Mouse (Mus musculus): ENCODE measurements around the gene Mast4.

The Mast4 gene

DNA sequence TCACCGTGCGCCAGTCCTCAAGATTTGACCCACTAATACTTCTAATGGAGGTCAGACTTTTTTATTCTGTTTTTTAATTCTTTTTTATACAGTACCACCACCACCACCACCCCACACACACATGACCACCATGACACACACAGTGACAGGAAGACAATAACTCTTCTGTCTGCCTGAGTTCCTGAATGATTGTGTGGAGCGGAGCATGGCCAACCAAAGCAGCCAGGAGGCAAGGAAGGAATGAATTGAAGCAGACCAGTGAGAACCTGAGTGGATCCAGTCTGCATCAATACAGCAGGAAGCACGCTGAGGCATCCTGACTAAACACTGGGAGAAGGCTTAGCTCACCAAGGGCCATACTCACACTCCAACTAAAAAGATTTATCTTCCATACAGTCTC lies 219.2 kb downstream of the Mast4 start:
- no peak for DNase-seq

DNA sequence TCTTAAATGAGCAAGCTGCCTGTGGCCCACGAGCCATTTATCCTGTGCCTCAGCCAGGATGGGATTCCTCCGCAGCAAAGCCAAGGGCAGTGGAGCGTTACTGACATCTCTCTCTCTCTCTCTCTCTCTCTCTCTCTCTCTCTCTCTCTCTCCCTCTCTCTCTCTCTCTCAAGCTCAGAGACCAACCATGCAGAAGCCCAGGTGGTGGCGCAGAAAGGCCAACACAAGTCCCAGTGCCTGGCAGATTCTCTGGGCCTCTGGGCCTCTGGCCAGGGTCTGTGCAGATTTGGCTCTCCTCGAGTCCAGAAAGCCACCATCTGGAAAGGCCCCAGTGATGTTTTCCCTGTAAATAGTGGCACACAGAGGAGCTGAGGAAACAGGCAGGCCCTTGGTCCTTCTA lies 220.0 kb downstream of the Mast4 start:
- no peak for DNase-seq

DNA sequence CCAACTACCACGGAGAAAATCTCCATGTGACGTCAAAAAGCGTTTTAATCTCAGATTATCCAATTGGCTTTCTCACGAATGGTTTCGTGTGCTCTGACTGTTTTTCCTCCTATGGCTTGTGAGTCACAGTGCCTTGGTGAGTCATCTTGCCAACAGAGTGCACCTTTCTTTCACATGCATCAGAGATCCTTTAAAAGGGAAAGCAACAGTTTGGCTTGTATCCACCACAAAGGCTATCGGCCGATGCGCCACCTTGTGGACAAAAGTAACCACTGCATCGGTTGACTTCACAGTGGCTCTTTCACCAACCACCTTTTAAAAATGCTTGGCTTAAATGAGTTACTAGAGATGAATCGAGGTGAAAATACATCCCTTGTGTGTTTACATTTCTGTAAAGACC lies 224.4 kb downstream of the Mast4 start:
- DNase-seq, result peak; percentile 49

DNA sequence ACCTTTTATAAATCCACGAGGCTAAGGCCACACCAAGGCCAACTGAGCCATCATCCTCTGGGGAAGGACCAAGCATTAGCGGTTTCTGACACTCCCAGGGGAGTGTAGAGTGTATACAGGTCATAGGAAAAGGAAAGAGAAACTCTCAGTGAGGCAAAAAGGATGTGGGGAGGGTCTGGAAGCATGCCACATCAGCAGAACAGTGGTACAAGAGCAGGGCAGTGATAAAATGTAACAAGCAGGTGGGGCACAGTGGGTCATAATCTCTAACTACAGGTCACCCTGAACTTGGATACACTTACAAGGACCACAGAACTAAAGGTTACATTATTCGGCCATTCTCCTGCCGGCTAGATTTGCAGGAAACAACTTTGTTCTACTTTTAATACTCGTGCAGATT lies 226.9 kb downstream of the Mast4 start:
- DNase-seq, result no peak

DNA sequence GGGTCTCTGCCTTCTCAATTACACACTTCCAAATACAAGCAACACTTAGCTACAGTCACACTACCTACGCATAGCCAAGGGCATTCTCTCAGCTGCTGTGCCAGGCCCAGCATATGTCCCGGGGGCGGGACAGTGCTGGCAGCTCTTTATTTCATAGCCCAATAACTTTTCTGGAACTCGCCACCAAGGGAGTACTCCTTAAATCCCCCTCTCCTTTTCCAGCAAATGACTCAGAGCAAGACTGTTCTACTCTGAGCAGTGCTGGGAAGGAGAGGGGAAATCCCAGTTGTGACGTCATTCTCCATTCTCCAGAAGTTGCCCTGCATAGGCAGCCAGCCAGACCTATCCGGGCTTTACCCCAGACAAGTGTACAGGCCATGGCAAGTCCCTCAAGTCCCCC lies 231.7 kb downstream of the Mast4 start:
- DNase-seq, result no peak

DNA sequence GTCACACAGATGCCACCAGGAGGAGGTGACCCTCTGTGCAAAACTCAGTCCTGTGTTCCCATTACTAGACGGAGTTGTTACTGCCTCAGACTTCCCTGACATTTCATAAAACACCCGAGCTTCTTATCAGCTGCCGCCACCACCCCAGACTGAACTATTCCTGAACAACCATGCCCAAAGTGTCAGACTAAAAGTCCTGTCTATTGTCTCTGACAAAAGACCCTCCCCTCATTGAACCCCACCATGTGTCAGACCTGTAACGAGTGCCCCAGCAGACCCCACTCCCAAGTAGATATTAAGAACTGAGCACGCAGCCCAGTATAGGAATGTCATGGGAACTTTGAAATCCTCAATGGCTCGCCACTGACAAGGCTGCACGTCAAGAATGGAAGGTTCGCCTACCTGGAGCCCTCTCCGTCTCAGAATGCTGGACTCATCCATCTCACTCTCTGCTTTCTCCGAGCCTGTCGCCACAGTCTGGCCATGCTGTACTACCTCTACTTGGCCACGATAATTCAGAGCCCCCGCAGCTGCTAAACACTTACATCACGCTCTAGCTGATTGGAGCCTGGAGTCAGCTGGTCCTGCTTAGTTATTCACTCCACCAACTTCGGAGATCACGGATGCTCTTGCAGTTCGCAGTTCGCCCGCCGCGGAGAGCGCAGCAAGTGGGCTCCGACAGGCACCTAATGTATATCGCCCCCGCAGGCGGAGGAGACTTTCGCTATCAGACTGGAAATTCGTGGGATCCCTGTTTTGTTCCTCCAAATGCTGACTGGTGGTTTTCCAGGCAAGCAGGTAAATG lies 237.7 kb downstream of the Mast4 start:
- DNase-seq, result peak; percentile 9

DNA sequence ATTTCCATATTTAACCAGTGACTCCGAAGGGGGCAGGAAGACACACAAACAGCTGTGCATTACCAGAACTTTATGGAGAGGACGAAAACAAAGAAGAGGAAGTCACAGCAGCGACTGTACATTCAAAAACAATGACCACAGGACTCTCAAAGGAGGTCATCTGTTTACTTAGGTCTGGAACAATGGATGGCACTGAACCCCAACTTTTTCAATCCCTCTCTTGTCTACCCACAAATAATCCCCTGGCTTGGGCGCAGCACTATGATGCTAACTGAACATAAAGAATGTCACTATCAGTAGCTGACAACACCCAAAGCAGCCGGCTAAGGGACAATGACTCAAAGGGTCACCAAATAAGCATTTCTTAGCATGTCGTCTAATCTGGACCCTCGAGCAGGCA lies 238.8 kb downstream of the Mast4 start:
- no peak for DNase-seq

DNA sequence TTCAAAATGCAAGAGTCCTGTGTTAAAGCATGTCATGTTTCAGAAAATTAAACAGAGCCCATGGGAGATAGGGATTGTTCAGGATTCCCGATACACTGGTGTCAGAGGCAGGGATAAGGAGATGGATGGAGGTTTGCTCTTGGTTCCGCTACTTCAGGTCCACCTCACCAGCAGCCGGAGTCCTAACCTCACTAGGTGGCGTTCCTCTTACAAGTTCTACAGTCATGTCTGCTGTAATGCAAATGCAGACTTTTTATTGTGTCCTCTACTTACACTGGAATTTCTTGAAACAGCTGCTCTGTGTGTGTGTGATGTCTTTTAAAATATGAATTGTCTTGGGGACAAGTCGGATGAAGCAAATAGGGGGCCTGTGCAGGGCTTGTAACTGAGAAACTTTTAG lies 239.7 kb downstream of the Mast4 start:
- DNase-seq, result no peak

DNA sequence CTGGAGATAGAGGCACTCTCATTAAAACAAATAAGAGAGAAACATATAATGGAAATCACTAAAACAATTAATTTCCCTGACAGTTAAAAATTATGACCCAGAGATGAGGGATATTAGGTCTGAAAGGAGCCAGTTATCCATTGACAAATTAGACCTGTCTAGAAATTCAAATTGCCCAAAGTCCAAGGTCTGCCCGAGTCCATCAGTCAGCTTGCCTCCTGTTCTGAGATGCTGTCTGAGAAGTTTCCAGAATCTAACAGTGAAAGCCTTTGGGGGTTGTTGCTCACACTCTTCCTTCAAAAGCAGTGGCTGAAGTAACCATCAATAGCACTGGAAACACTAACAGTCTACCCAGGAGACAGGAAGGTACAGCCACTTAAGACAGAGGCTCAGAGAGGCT lies 240.6 kb downstream of the Mast4 start:
- no peak for DNase-seq

DNA sequence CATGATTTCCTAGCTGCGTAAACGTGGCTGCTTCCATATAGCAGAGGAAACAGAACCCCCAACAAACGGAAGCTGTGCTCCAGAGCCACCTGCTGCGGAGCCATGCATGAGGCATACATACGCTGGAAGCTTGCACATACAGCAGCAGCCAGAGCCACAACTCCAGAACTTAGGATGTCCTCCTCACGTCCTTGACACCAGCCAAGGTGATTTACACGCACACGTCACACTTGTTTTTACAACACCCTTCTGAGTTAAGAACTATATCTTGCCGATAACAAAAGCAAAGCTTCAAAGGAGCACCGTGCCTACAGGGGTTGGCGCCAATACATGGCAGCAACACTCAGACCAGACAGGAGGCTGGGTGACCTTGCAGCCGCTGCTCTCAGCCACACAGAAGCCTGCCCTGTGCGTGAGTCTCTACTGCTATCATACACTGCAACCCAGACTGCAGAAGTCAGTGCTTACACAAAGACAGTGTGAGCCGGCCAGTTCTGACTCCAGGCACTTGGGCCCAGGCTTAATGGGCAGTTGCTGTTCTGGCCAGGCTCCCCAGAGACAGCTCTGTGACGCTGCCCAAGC lies 248.7 kb downstream of the Mast4 start:
- no peak for DNase-seq

DNA sequence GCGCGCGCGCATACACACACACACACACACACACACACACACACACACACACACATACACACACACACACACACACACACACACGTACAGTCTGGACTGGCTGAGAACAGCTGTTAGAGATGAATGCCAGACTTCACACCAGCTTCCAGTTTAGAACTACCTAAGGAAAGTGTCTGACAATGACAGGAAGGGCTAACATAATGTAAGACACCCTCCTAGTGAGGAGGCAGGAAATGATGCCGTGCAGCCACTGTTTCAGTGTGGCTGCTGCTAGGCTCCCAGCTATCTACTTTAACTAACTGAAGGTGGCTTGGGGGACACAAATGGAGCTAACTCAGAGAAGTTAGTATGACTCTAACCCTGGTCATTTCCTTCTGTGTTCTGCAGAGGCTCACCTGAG lies 251.4 kb downstream of the Mast4 start:
- DNase-seq, result no peak

DNA sequence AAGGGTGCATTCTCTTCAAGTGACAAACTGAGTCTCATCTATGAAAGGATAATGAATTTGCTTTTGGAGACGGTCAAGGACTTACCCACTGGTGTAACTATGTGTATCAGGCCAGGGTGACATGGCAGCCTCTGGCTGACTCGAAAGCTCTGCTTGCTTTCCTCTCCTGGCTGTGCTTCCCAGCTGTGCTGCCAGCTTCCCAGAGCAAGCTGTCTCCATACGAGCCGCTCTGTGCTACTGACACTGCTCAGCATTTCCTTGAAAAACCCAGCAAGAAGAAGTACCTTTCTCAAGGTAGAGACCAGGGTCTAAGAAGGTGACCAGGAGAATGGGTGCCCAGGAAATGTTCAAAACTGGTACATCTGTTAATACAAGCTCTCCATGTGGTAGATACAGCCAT lies 254.5 kb downstream of the Mast4 start:
- no peak for DNase-seq

DNA sequence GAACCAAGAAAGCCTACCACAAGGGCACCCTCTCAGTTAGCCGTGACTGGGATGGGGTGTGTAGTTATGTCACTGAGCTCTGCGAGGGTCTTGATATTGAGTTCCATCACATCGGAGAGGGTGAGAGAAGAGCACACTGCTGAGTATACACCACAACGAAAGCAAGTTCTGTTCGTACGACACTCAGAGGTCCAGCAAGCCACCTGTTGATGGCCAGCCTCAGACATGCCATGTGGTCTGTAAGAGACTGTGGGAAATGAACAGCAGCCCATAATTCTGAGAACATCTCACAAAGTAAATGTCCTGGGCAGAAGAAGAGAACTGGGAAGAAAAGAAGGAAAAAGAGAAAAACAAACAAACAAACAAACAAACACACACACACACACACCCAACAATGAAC lies 255.5 kb downstream of the Mast4 start:
- no peak for DNase-seq

DNA sequence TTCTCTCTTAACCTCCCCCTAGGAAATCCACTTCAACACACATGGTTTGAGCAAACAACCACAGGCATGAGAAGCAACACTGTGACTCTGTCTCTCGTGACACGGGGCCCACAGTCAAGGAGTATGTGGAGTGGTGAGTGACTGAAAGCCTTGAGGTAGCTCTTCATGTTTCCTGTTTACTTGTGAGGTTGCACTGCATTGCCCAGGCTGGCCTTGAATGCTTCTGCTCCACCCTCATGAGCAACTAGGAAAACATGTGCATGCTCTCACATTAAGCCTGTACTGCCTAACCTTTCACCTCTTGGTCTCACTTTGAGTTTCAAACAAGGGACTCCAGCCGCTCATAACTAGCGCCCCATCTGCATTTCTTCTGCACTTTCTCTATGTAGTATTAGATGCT lies 260.8 kb downstream of the Mast4 start:
- DNase-seq, result no peak

DNA sequence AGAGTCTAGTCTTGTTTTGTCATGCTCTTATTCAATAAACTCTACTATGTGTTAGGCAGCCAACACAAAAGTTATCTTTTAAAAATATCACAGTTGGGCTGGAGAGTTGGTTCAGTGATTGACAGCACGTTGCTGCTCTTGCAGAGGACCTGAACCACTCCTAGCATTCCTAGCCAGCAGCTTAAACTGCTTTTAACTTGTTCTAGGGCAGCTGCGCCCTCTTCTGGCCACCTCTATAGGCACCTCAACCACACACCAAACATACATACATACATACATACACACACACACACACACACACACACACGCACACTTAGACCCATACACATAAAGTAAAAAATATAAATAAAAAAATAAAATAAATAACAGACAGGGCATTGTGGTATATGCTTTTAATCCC lies 262.5 kb downstream of the Mast4 start:
- DNase-seq, result no peak

DNA sequence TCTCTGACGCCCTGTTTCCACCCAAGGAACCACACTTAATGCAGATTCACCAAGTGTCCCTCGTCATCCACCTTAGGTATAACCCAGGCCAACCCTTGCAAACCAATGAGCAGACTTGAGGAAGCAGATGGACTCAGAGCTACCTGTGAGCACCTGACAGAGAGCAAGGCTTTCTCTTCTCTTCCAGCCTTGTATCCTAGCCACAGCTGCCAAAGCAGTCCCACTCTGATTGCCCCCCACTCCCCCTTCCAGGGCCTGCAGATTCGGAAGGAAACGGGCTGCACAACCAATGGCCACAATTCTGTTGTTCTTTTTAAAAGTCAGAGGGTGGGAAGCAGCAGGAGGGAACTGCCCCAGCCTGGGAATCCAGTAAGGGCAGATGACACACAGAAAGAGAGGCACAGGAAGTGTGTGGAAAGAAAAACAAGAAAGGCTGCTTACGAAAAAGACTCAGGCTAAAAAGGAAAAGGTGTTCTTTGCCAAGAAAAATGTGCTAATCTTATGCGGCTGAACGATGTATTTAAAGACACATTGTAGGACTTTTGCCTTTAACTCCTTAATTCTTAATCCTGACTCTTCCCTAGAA lies 266.6 kb downstream of the Mast4 start:
- no peak for DNase-seq

DNA sequence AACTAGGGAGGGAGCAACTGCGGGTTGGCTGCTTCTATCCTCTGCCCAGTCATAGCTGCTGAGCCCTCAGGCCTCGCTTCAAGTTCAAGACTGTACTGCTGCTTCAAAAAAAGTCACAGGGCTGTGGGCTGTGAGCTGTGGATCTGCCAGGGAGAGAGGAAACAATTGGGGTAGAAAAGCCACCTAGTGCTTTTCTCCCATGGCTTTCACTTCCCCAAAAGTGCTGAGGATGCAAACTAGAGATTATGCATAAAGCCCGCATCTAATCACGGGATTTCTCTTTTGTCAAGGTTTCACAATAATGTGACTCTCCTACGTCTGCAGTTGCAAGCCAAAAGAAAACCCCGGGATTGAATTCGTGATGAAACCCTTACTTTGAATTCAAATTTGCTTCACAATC lies 268.9 kb downstream of the Mast4 start:
- DNase-seq, result no peak

DNA sequence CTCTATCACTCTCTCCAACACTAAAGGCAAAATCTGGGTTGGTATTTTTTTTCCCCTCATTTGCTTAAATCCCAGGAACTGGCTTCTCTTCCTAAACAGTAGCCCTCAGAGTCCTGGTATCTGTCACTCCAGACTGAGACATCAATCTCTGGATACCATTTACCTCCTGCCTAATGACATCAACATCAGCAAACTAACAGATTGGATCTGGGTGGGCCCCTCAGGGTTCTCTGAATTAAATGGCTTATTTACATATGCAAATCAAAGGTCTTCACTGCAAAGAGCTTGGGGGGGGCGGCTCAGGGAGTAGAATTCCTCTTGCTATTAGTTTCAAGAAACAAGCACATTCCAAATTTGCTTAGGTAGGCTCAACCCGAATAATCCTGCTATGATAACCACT lies 272.6 kb downstream of the Mast4 start:
- no peak for DNase-seq

DNA sequence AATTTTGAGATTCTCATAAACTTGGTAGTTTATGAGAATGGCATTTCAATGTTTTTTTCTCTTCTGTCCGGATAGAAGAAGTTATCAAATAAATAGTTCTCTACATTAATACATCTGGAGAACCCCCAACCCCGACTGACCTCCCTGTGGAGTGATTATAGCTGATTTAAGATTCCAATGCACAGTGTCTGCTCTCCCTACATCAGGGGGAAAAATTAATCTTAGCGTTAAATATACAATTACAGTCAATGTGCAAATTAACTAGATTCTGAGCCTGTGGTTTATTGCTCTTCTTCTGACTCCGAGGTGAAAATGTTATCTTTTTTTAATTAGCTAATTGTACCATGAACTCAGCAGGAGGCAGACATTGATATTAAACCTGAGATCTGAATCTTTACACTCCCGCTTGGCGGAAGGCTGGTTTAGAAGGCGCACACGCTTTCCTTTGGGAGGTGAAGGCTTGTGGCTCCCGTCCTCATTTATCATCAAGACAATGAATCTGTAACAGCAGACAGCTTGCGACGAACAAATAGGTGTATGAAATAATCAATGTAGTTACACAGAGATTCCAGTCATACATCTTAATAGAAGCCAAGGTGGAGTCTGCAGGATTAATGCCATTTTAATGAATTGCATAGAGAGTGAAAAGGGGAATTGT lies 274.2 kb downstream of the Mast4 start:
- no peak for DNase-seq

DNA sequence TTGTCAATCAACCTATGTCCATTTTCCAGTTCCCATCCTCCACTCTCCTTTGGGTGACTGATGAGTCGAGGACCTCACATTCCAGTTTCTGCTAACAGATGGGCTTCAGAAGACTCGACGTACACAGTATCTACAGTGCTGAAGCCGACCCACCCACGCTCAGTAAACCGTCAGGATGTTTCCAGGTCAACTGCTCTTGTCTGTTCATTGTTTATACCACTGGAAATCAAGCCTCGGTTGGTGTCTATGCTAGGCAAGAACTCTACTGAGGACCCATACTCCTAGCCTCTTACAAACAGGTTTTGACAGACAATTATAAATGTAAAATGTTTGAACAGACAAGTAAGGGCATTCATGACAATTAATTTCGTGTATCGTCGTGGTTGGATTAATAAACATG lies 277.8 kb downstream of the Mast4 start:
- DNase-seq, result no peak

DNA sequence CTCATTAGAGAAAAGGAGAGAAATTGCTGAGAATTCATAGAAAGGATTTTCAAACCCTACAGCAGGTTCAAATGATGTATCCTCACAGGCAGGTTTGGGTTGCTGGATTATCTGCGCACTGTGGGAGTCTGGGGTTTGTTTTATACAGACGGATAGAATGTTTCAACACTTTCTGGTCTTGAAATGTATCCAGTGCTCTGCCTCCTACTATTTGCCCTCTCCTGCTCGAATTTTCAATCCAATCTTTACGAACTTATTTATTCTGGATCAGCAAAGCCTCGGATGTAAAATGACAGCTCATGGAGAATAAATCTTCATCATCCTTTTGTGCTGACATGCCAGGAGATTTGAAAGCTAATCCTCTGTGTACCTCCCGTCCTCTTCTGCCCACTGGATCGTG lies 281.6 kb downstream of the Mast4 start:
- DNase-seq, result no peak

DNA sequence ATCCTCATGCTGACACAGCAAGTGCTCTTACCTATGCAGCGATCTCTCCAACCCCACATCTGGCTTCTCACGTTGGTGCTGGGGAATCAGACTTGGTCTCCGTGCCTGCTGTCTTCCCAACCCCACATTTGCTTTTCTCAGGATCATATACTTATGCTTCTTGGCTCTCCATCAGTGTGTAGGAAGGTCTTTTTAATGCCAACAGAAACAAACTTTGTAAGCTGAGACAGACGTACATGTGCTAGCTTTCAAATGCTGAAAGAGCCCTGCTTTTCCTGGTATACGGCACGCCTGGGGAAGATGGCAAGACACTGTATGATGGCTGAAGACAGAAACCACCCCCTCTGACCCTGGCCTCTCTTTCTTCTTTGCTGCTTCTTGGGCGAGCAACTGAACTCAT lies 285.3 kb downstream of the Mast4 start:
- no peak for DNase-seq

DNA sequence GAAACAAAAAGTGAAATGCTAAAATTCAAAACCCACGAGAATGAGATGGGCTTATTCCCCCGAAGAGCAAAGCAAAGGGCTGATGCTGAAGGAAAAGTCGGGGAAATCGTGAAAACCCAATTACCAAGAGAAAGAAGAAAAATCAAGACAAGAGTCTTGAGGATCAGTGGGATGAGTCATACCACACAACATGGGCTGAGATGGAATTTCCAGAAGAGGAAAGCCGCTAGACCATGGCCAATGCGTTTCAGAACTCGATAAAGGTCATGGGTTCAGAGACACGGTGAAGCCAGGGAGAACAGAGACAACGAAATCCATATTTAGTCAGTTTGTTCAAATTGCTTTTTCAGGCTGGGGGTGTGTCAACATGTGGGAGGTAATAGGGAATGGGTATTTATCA lies 290.6 kb downstream of the Mast4 start:
- DNase-seq, result no peak

DNA sequence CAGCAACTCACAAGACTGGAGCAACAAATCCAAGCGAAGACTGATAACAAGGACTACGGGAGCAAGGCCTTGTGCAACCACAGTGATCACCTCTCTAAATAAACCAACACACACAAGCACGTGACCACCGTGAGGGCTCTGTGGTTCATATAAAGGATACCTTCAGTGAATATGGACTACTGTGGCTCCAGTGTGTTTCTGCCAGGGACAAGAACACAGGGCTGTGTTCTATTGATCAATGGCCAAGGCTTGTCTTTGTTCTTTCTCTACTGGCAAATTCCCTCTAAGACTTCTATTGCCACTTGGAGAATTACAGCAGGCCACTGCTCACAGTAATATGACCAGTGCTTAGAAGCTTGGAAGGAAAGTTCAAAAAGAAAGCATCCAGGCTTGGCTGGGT lies 291.3 kb downstream of the Mast4 start:
- DNase-seq, result no peak
